Mouse (Mus musculus) olfactory bulb, adult 2 months (tissue): ENCODE results near the gene Rora. TPM values are rescaled to one million over a fixed set of nuclear protein-coding genes. Genes with fewer than 3 reads are reported as not detected.

Experiments
- H3K27ac ChIP-seq: fragments of 200-500 bp; 2 replicates; pipeline ENCODE4 v1.5.1; 2012; ENCODE audit warnings: low read depth, low read length; ENCODE audit not compliant: insufficient read depth
- H3K4me1 ChIP-seq: fragments of 200-500 bp; 2 replicates; pipeline ENCODE4 v1.6.1; 2012; ENCODE audit warnings: low read length; ENCODE audit not compliant: control insufficient read depth, insufficient read depth
- H3K4me3 ChIP-seq: fragments of 200-500 bp; 2 replicates; pipeline ENCODE4 v1.5.1; 2012; ENCODE audit warnings: mild to moderate bottlenecking, low read depth, low read length, moderate library complexity; ENCODE audit not compliant: insufficient read depth
- CTCF ChIP-seq: fragments of 200-500 bp; IDR thresholded peaks from 2 replicates; pipeline ENCODE4 v1.5.1; 2012; ENCODE audit warnings: low read depth, mild to moderate bottlenecking, low read length, moderate library complexity; ENCODE audit not compliant: insufficient read depth
- POLR2A ChIP-seq: fragments of 200-500 bp; IDR thresholded peaks from 2 replicates; pipeline ENCODE4 v1.6.1; 2012; ENCODE audit warnings: mild to moderate bottlenecking, low read depth, low read length, moderate library complexity; ENCODE audit not compliant: insufficient read depth
- WGBS: fragments of 180-500 bp; shearing (Covaris S2); methylation state at CpG from one replicate; pipeline ENCODE4 v1.1.7; 2018; 5-methylcytosine and 5-hydroxymethylcytosine counted together
- polyA plus RNA-seq: library from polyadenylated mRNA; stranded (reverse); fragments of >200 nt; gene quantifications from 2 replicates; pipeline ENCODE4 v1.2.4, GENCODE M21; 2012; ENCODE audit warnings: low replicate concordance; ENCODE audit not compliant: missing spikeins, insufficient read depth, insufficient read length

Gene Rora
- polyA plus RNA-seq, 1 experiment, result not detected

GRCm38 (mm10) chr9:68948141-68948540 lies 294.6 kb downstream of the Rora start:
- peaks cover 6% of the 10 kb centered on the region for H3K4me1 ChIP-seq
- H3K27ac ChIP-seq, result no peak overlapping the region
- no peak overlapping the region for H3K4me3 ChIP-seq
- WGBS, result 79% methylated on average over 3 of the region's 3 CpGs
- TF ChIP-seq CTCF (no peak), POLR2A (no peak)

GRCm38 (mm10) chr9:68956210-68956874 lies 302.8 kb downstream of the Rora start:
- TF ChIP-seq CTCF (no peak), POLR2A (no peak)
- no peak overlapping the region for H3K4me3 ChIP-seq
- no peak overlapping the region for H3K27ac ChIP-seq
- H3K4me1 ChIP-seq, result 0 out of 2 replicates have a peak, but pooled peaks cover 2% of the 10 kb centered on the region
- WGBS, result 47% methylated on average over 12 of the region's 12 CpGs

DNA sequence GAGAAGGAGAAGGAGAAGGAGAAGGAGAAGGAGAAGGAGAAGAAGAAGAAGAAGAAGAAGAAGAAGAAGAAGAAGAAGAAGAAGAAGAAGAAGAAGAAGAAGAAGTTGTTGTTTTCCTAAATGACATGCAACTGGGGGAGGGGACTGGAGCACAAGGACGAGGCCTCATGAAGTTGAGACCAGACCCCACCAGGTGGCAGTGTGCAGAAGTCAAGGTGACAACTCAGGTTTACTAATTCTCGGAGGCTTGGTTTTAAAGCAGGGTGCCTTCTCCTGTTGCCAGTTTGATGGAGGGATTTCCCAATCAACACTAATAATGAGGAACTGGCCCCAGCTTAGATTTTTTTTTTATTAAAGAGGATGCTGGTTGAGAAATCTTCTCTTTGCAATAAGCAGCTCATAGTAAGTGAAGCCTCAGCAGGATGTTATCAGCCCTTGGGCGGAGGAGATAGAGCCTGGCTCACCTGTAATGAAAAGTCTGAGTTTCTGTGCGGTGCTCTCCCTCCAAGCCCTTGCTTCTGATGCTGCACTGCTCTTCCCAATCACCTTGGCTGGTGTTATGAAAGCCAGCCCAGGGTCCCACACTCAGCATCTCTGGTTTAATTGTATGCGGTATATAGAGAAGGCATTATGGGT lies 303.5 kb downstream of the Rora start:
- WGBS, result 73% methylated on average over 5 of the region's 5 CpGs
- no peak overlapping the region for H3K4me3 ChIP-seq
- TF ChIP-seq POLR2A (no peak), CTCF (no peak)
- 0 out of 2 replicates have a peak, but pooled peaks cover 2% of the 10 kb centered on the region for H3K4me1 ChIP-seq
- H3K27ac ChIP-seq, result no peak overlapping the region

DNA sequence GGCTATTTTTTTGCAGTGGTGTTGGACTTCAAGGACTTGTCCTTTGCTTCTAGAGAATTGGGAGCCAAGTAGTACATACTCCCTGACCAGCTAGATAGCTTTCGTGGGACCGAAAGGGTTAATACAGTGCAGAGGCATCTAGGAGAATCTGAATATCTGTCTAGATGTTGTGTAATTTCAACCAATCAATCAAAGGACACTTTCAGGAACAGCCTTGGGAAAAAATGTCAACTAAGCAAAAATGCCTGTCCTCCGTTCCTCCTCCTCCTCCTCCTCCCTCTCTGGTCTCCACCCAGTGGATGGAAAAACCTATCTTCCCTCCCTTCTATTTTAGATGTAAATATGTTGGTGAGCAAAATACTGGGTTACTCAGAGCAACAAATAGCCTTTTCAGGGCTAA lies 304.2 kb downstream of the Rora start:
- 0 out of 2 replicates have a peak, but pooled peaks cover 2% of the 10 kb centered on the region for H3K4me1 ChIP-seq
- H3K4me3 ChIP-seq, result no peak overlapping the region
- WGBS, result 97% methylated on average over 3 of the region's 3 CpGs
- H3K27ac ChIP-seq, result no peak overlapping the region
- no peak for TF ChIP-seq CTCF
- no peak for TF ChIP-seq POLR2A

DNA sequence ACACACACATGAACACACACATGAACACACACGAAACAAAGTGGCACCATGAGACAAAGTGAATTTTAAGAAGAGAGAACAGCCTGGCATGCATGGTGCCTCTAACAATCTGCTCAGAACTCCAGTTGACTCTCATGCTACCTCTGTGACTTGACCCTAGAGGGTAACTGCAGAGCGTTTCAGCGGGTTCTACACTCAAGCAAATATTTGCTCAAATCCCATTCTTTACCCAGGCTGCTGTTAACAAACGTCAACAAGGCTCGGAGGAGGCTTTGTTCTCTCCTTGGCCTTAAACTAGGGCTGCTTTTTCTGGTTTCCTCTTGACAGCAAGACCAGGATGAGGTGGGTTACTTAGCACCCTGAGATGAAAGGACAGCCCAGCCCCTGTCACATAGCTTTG lies 305.3 kb downstream of the Rora start:
- no peak overlapping the region for H3K4me3 ChIP-seq
- H3K27ac ChIP-seq, result no peak overlapping the region
- H3K4me1 ChIP-seq, result peaks cover 2% of the 10 kb centered on the region; the same call in 1 of the 2 replicates
- TF ChIP-seq POLR2A (no peak), CTCF (no peak)
- WGBS, result 79% methylated on average over 5 of the region's 5 CpGs

- WGBS, result 53% methylated on average over 5 of the region's 5 CpGs
- Histone ChIP-seq H3K4me1 (peaks cover 3% of the 10 kb centered on the region; the same call in 1 of the 2 replicates), H3K27ac (no peak overlapping the region), H3K4me3 (no peak overlapping the region)
- no peak for TF ChIP-seq POLR2A
- TF ChIP-seq CTCF, result no peak
Measured at GRCm38 (mm10) chr9:68963898-68964297, 310.3 kb downstream of the Rora start.

DNA sequence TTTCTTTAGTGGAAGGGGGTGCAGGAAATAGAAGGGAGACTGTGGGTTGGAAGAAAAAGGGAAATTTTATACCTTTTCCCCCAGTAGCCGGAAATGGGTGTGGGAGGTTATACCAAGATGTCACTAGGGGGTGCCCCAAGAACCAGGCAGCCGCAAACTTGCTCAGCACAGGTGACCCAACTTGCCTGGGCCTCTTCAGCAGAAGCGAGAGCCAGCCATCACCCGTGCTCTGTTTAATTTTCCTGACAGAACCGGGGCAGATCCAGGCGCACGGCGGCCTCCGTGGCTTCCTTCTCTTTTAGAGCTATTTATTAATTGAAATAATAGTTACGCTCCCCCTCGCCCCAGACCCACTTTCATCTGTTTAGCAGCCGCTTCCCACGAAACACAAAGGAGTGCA lies 313.0 kb downstream of the Rora start:
- Histone ChIP-seq H3K27ac (no peak overlapping the region), H3K4me3 (no peak overlapping the region), H3K4me1 (peaks cover 3% of the 10 kb centered on the region; the same call in 1 of the 2 replicates)
- WGBS, result 71% methylated on average over 13 of the region's 13 CpGs
- TF ChIP-seq CTCF, result no peak
- no peak for TF ChIP-seq POLR2A

- TF ChIP-seq POLR2A (no peak), CTCF (no peak)
- H3K4me3 ChIP-seq, result no peak overlapping the region
- 87% methylated on average over 6 of the region's 6 CpGs for WGBS
- H3K4me1 ChIP-seq, result peaks cover 3% of the 10 kb centered on the region; the same call in 1 of the 2 replicates
- H3K27ac ChIP-seq, result no peak overlapping the region
Measured at GRCm38 (mm10) chr9:68970074-68970473, 316.5 kb downstream of the Rora start.

DNA sequence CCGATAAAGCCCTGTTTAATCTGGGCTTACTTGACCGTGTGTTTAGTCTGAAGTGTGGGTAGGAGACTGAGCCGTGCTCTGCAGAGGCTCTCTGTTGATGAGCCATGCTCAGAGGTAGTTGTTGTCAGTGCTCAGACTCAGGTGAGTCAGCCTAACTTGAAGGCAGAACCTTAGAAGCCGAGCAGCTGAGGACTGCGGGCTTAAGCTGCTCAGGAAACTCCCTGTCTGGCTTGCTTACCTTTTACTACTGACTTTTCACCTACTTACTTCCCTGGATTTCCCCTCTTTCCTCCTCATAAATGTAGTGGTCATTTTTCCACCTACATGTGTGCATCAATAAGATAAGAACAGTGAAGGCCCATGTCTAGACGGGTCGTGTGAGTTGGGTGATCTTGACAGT lies 318.7 kb downstream of the Rora start:
- TF ChIP-seq POLR2A (no peak), CTCF (no peak)
- 95% methylated on average over 7 of the region's 7 CpGs for WGBS
- Histone ChIP-seq H3K4me1 (peaks cover 2% of the 10 kb centered on the region; the same call in 1 of the 2 replicates), H3K4me3 (no peak overlapping the region), H3K27ac (no peak overlapping the region)

- WGBS, result 89% methylated on average over 2 of the region's 2 CpGs
- Histone ChIP-seq H3K4me1 (peaks cover 3% of the 10 kb centered on the region; the same call in 1 of the 2 replicates), H3K4me3 (no peak overlapping the region), H3K27ac (no peak overlapping the region)
- TF ChIP-seq POLR2A, result no peak
- no peak for TF ChIP-seq CTCF
Measured at GRCm38 (mm10) chr9:68974517-68974916, 320.9 kb downstream of the Rora start.
